Mouse (Mus musculus): ENCODE results near the gene Syt2. TPM values are rescaled to one million over a fixed set of nuclear protein-coding genes. Genes with fewer than 3 reads are reported as not detected.
A peak's percentile ranks its signal among the peaks of the same experiment; 100 is the strongest.

Gene Syt2
- polyA plus RNA-seq, 1 experiment from 2014 or later = 0.12 TPM

GRCm38 (mm10) chr1:134711061-134711460 lies 64.6 kb downstream of the Syt2 start:
- ATAC-seq (replicated peaks; ENCODE audit: low FRiP score) (no peak), DNase-seq (ENCODE audit: low spot score) (no peak)
- no peak overlapping the region for H3K9ac ChIP-seq (ENCODE audit: low read depth, low read length)
- H3K4me3 ChIP-seq (ENCODE audit: low read depth, low read length) = no peak overlapping the region
- 63% methylated on average over 7 of the region's 7 CpGs for WGBS
- H3K36me3 ChIP-seq (ENCODE audit: control insufficient read depth, insufficient read depth, low read length) = no peaks in the 10 kb centered on the region
- H3K4me1 ChIP-seq (replicated peaks; ENCODE audit: control insufficient read depth, insufficient read depth, low read length) = no peaks in the 10 kb centered on the region
- H3K27me3 ChIP-seq (replicated peaks; ENCODE audit: control insufficient read depth, insufficient read depth, low read length) = peaks cover 68% of the 10 kb centered on the region
- no peaks in the 10 kb centered on the region for H3K9me3 ChIP-seq (ENCODE audit: control insufficient read depth, low read length)
- H3K4me2 ChIP-seq = no peak overlapping the region
- no peak overlapping the region for H3K27ac ChIP-seq (ENCODE audit: low read depth, low read length)

GRCm38 (mm10) chr1:134711653-134712052 lies 65.2 kb downstream of the Syt2 start:
- no peak for DNase-seq (ENCODE audit: low spot score)
- 55% methylated on average over 5 of the region's 5 CpGs for WGBS
- no peaks in the 10 kb centered on the region for H3K36me3 ChIP-seq (ENCODE audit: control insufficient read depth, insufficient read depth, low read length)
- no peak overlapping the region for H3K27ac ChIP-seq (ENCODE audit: low read depth, low read length)
- no peak overlapping the region for H3K4me3 ChIP-seq (ENCODE audit: low read depth, low read length)
- H3K9me3 ChIP-seq (ENCODE audit: control insufficient read depth, low read length) = no peaks in the 10 kb centered on the region
- no peak overlapping the region for H3K4me2 ChIP-seq
- H3K4me1 ChIP-seq (replicated peaks; ENCODE audit: control insufficient read depth, insufficient read depth, low read length) = no peaks in the 10 kb centered on the region
- no peak overlapping the region for H3K9ac ChIP-seq (ENCODE audit: low read depth, low read length)
- ATAC-seq (replicated peaks; ENCODE audit: low FRiP score) = no peak
- H3K27me3 ChIP-seq (replicated peaks; ENCODE audit: control insufficient read depth, insufficient read depth, low read length) = peaks cover 63% of the 10 kb centered on the region

GRCm38 (mm10) chr1:134712781-134713299 lies 66.4 kb downstream of the Syt2 start:
- Histone ChIP-seq H3K9ac (ENCODE audit: low read depth, low read length) (no peak overlapping the region), H3K27me3 (replicated peaks; ENCODE audit: control insufficient read depth, insufficient read depth, low read length) (peaks cover 52% of the 10 kb centered on the region), H3K27ac (ENCODE audit: low read depth, low read length) (no peak overlapping the region), H3K4me1 (replicated peaks; ENCODE audit: control insufficient read depth, insufficient read depth, low read length) (no peaks in the 10 kb centered on the region), H3K4me3 (ENCODE audit: low read depth, low read length) (no peak overlapping the region), H3K36me3 (ENCODE audit: control insufficient read depth, insufficient read depth, low read length) (no peaks in the 10 kb centered on the region), H3K9me3 (ENCODE audit: control insufficient read depth, low read length) (no peaks in the 10 kb centered on the region), H3K4me2 (no peak overlapping the region)
- 75% methylated on average over 9 of the region's 9 CpGs for WGBS
- ATAC-seq (replicated peaks; ENCODE audit: low FRiP score) (no peak), DNase-seq (ENCODE audit: low spot score) (no peak)

GRCm38 (mm10) chr1:134713421-134713969 lies 67.0 kb downstream of the Syt2 start:
- H3K4me2 ChIP-seq = no peak overlapping the region
- H3K9me3 ChIP-seq (ENCODE audit: control insufficient read depth, low read length) = no peaks in the 10 kb centered on the region
- no peak for DNase-seq (ENCODE audit: low spot score)
- no peaks in the 10 kb centered on the region for H3K36me3 ChIP-seq (ENCODE audit: control insufficient read depth, insufficient read depth, low read length)
- ATAC-seq (replicated peaks; ENCODE audit: low FRiP score) = peak; percentile 46; the same call in 1 of the 2 replicates
- no peak overlapping the region for H3K27ac ChIP-seq (ENCODE audit: low read depth, low read length)
- H3K9ac ChIP-seq (ENCODE audit: low read depth, low read length) = no peak overlapping the region
- H3K4me1 ChIP-seq (replicated peaks; ENCODE audit: control insufficient read depth, insufficient read depth, low read length) = no peaks in the 10 kb centered on the region
- WGBS = 36% methylated on average over 11 of the region's 11 CpGs
- H3K4me3 ChIP-seq (ENCODE audit: low read depth, low read length) = no peak overlapping the region
- peaks cover 45% of the 10 kb centered on the region for H3K27me3 ChIP-seq (replicated peaks; ENCODE audit: control insufficient read depth, insufficient read depth, low read length)

- Histone ChIP-seq H3K4me3 (ENCODE audit: low read depth, low read length) (no peak overlapping the region), H3K27ac (ENCODE audit: low read depth, low read length) (no peak overlapping the region), H3K9me3 (ENCODE audit: control insufficient read depth, low read length) (no peaks in the 10 kb centered on the region), H3K4me2 (no peak overlapping the region), H3K36me3 (ENCODE audit: control insufficient read depth, insufficient read depth, low read length) (no peaks in the 10 kb centered on the region), H3K27me3 (replicated peaks; ENCODE audit: control insufficient read depth, insufficient read depth, low read length) (peaks cover 38% of the 10 kb centered on the region), H3K9ac (ENCODE audit: low read depth, low read length) (no peak overlapping the region), H3K4me1 (replicated peaks; ENCODE audit: control insufficient read depth, insufficient read depth, low read length) (0 out of 2 replicates have a peak, but pooled peaks cover 2% of the 10 kb centered on the region)
- 62% methylated on average over 8 of the region's 8 CpGs for WGBS
- ATAC-seq (replicated peaks; ENCODE audit: low FRiP score) (no peak), DNase-seq (ENCODE audit: low spot score) (no peak)
Measured at GRCm38 (mm10) chr1:134714166-134714565, 67.7 kb downstream of the Syt2 start.

GRCm38 (mm10) chr1:134715092-134715491 lies 68.6 kb downstream of the Syt2 start:
- ATAC-seq (replicated peaks; ENCODE audit: low FRiP score) (no peak), DNase-seq (ENCODE audit: low spot score) (no peak)
- no peaks in the 10 kb centered on the region for H3K9me3 ChIP-seq (ENCODE audit: control insufficient read depth, low read length)
- H3K4me3 ChIP-seq (ENCODE audit: low read depth, low read length) = no peak overlapping the region
- no peak overlapping the region for H3K9ac ChIP-seq (ENCODE audit: low read depth, low read length)
- peaks cover 29% of the 10 kb centered on the region for H3K27me3 ChIP-seq (replicated peaks; ENCODE audit: control insufficient read depth, insufficient read depth, low read length)
- 0 out of 2 replicates have a peak, but pooled peaks cover 5% of the 10 kb centered on the region for H3K4me1 ChIP-seq (replicated peaks; ENCODE audit: control insufficient read depth, insufficient read depth, low read length)
- 65% methylated on average over 5 of the region's 5 CpGs for WGBS
- H3K4me2 ChIP-seq = no peak overlapping the region
- H3K36me3 ChIP-seq (ENCODE audit: control insufficient read depth, insufficient read depth, low read length) = no peaks in the 10 kb centered on the region
- no peak overlapping the region for H3K27ac ChIP-seq (ENCODE audit: low read depth, low read length)

- ATAC-seq (replicated peaks; ENCODE audit: low FRiP score) = no peak
- Histone ChIP-seq H3K27me3 (replicated peaks; ENCODE audit: control insufficient read depth, insufficient read depth, low read length) (no peaks in the 10 kb centered on the region), H3K9ac (ENCODE audit: low read depth, low read length) (no peak overlapping the region), H3K9me3 (ENCODE audit: control insufficient read depth, low read length) (no peaks in the 10 kb centered on the region), H3K36me3 (ENCODE audit: control insufficient read depth, insufficient read depth, low read length) (no peaks in the 10 kb centered on the region), H3K4me3 (ENCODE audit: low read depth, low read length) (no peak overlapping the region), H3K27ac (ENCODE audit: low read depth, low read length) (no peak overlapping the region), H3K4me1 (replicated peaks; ENCODE audit: control insufficient read depth, insufficient read depth, low read length) (0 out of 2 replicates have a peak, but pooled peaks cover 5% of the 10 kb centered on the region), H3K4me2 (no peak overlapping the region)
- 40% methylated on average over 12 of the region's 12 CpGs for WGBS
- no peak for DNase-seq (ENCODE audit: low spot score)
Measured at GRCm38 (mm10) chr1:134719718-134720304, 73.3 kb downstream of the Syt2 start.

- DNase-seq (ENCODE audit: low spot score) = no peak
- H3K9ac ChIP-seq (ENCODE audit: low read depth, low read length) = no peak overlapping the region
- no peak overlapping the region for H3K27ac ChIP-seq (ENCODE audit: low read depth, low read length)
- H3K4me1 ChIP-seq (replicated peaks; ENCODE audit: control insufficient read depth, insufficient read depth, low read length) = 0 out of 2 replicates have a peak, but pooled peaks cover 5% of the 10 kb centered on the region
- ATAC-seq (replicated peaks; ENCODE audit: low FRiP score) = no peak
- H3K4me3 ChIP-seq (ENCODE audit: low read depth, low read length) = no peak overlapping the region
- no peaks in the 10 kb centered on the region for H3K27me3 ChIP-seq (replicated peaks; ENCODE audit: control insufficient read depth, insufficient read depth, low read length)
- no peak overlapping the region for H3K4me2 ChIP-seq
- 78% methylated on average over 5 of the region's 5 CpGs for WGBS
- H3K9me3 ChIP-seq (ENCODE audit: control insufficient read depth, low read length) = no peaks in the 10 kb centered on the region
- H3K36me3 ChIP-seq (ENCODE audit: control insufficient read depth, insufficient read depth, low read length) = no peaks in the 10 kb centered on the region
Measured at GRCm38 (mm10) chr1:134721486-134721885, 75.0 kb downstream of the Syt2 start.

- no peak overlapping the region for H3K27ac ChIP-seq (ENCODE audit: low read depth, low read length)
- H3K9ac ChIP-seq (ENCODE audit: low read depth, low read length) = no peak overlapping the region
- no peak overlapping the region for H3K4me3 ChIP-seq (ENCODE audit: low read depth, low read length)
- H3K36me3 ChIP-seq (ENCODE audit: control insufficient read depth, insufficient read depth, low read length) = no peaks in the 10 kb centered on the region
- no peak for ATAC-seq (replicated peaks; ENCODE audit: low FRiP score)
- no peaks in the 10 kb centered on the region for H3K27me3 ChIP-seq (replicated peaks; ENCODE audit: control insufficient read depth, insufficient read depth, low read length)
- H3K4me2 ChIP-seq = no peak overlapping the region
- 0 out of 2 replicates have a peak, but pooled peaks cover 5% of the 10 kb centered on the region for H3K4me1 ChIP-seq (replicated peaks; ENCODE audit: control insufficient read depth, insufficient read depth, low read length)
- WGBS = 85% methylated on average over 7 of the region's 7 CpGs
- H3K9me3 ChIP-seq (ENCODE audit: control insufficient read depth, low read length) = no peaks in the 10 kb centered on the region
- no peak for DNase-seq (ENCODE audit: low spot score)
Measured at GRCm38 (mm10) chr1:134722891-134723290, 76.4 kb downstream of the Syt2 start.

Measured in liver, embryonic 11.5 days (tissue).